ENCODE assay signal across 42 mouse cellular contexts in the genomic region with DNA sequence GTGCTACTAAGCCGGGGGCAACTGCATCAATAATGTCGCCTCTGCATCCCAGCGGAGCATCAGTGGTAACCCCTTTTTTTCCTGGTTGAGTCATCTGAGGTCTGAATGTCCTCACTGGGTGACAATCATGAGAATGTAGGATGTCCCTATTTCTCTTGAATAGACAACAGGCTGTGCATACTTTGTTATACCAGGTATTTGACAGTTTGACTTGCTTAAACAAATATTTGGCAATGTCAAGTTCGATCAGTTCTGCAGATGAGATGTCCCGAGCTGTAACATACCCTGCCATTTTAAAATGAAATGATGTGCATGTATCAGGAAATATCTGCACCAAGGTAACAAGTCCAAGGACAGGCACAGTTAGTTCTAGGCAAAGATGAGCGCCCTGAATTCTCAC. TPM values are rescaled to one million over a fixed set of nuclear protein-coding genes. Genes with fewer than 3 reads are reported as not detected.
"Had no signal": no experiment of that assay in that cellular context is flagged by ENCODE, and none has a peak within 500 bp of the region (broad histone marks: within the 10 kb centered on the region; RNA-seq: fewer than 3 reads in every experiment).

No protein-coding gene starts in this region.

- H3K27ac ChIP-seq: heart, embryonic 10.5 days; heart, embryonic 13.5 days; heart, embryonic 15.5 days; hindbrain, embryonic 10.5 days; hindbrain, embryonic 12.5 days; hindbrain, postnatal 0 days; intestine, embryonic 15.5 days; kidney, embryonic 15.5 days; kidney, postnatal 0 days; layer of hippocampus, adult 2 months had no signal

- H3K4me3 ChIP-seq: heart, embryonic 10.5 days; heart, embryonic 12.5 days; heart, embryonic 13.5 days; heart, embryonic 15.5 days; hindbrain, embryonic 10.5 days; hindbrain, embryonic 12.5 days; hindbrain, embryonic 13.5 days; hindbrain, embryonic 15.5 days; intestine, embryonic 15.5 days; kidney, embryonic 15.5 days; layer of hippocampus, adult 2 months had no signal

- H3K9me3 ChIP-seq: heart, embryonic 10.5 days; heart, embryonic 12.5 days; heart, embryonic 13.5 days; heart, embryonic 15.5 days; hindbrain, embryonic 10.5 days; hindbrain, embryonic 12.5 days; hindbrain, embryonic 13.5 days; hindbrain, embryonic 15.5 days; intestine, embryonic 15.5 days; kidney, embryonic 15.5 days had no signal

- H3K4me2 ChIP-seq: heart, embryonic 11.5 days; heart, embryonic 12.5 days; heart, embryonic 13.5 days; heart, embryonic 15.5 days; hindbrain, embryonic 12.5 days; hindbrain, embryonic 13.5 days; hindbrain, embryonic 14.5 days; hindbrain, embryonic 15.5 days; intestine, embryonic 15.5 days; kidney, embryonic 15.5 days had no signal

- DNase-seq: heart, postnatal 10 days; heart, postnatal 14 days; heart, postnatal 36 days; heart, postnatal 4 days; kidney, adult 11 months; kidney, adult 18-20 months; kidney, adult 2 months; kidney, adult 8-10 months; kidney, adult 9 months; kidney, postnatal 10 days; kidney, postnatal 14 days; kidney, postnatal 25 days; kidney, postnatal 36 days; kidney, postnatal 4 days; layer of hippocampus, adult 9-11 months; layer of hippocampus, postnatal 36 days had no signal

- ATAC-seq: hindbrain, embryonic 16.5 days; hindbrain, postnatal 0 days; inflammation-experienced regulatory T-cells, adult 6 months; intestine, embryonic 15.5 days; intestine, embryonic 16.5 days; intestine, postnatal 0 days had no signal

- H3K36me3 ChIP-seq: heart, embryonic 10.5 days; heart, embryonic 12.5 days; heart, embryonic 13.5 days; heart, embryonic 15.5 days; hindbrain, embryonic 10.5 days; hindbrain, embryonic 12.5 days; hindbrain, embryonic 13.5 days; hindbrain, embryonic 15.5 days; intestine, embryonic 15.5 days; kidney, embryonic 15.5 days had no signal

- H3K9ac ChIP-seq: heart, embryonic 12.5 days; heart, embryonic 13.5 days; heart, embryonic 15.5 days; hindbrain, embryonic 12.5 days; hindbrain, embryonic 13.5 days; hindbrain, embryonic 14.5 days; hindbrain, embryonic 15.5 days; intestine, embryonic 15.5 days; kidney, embryonic 15.5 days had no signal

- H3K27me3 ChIP-seq: heart, embryonic 15.5 days; hindbrain, embryonic 12.5 days; hindbrain, embryonic 13.5 days; hindbrain, embryonic 15.5 days; intestine, embryonic 15.5 days; kidney, embryonic 15.5 days had no signal

- H3K4me1 ChIP-seq: heart, embryonic 10.5 days; heart, embryonic 12.5 days; heart, embryonic 15.5 days; hindbrain, embryonic 10.5 days; intestine, embryonic 15.5 days; kidney, embryonic 15.5 days had no signal

RNA-seq across cellular contexts. Expression of gene Slc6a12, which starts 58.3 kb away (rescaled TPM):
- total RNA-seq: heart, adult 8-10 months; heart, postnatal 10 days; heart, postnatal 14 days; heart, postnatal 36 days; hematopoietic stem cell, adult 5-6 weeks had no signal
- polyA plus RNA-seq: heart, embryonic 12.5 days; heart, embryonic 13.5 days; heart, embryonic 14.5 days; heart, embryonic 15.5 days; heart, embryonic 16.5 days; heart, postnatal 0 days; hindbrain, embryonic 10.5 days; hindbrain, embryonic 11.5 days; inflammation-experienced regulatory T-cells, adult 6 months; intestine, embryonic 14.5 days had no signal
